Mouse (Mus musculus) kidney, postnatal 36 days (tissue): Measurements from ENCODE around the gene Echs1.

Experiments used
- DNase-seq, 2 experiments: peaks; one replicate each; pipeline ENCODE4 v3.0.0; 2021 to 2022; ENCODE audit warnings: mixed read lengths in 2 of 2

Echs1 gene

GRCm38 (mm10) chr7:140115583-140116328 is 520 bp downstream of the Echs1 start, which contains the start of gene Paox:
Gene Paox (plus strand): TSS chr7:140115799.
- DNase-seq = peak; percentile 74 to 87

- no peak for DNase-seq
Measured at GRCm38 (mm10) chr7:140111943-140112342, 4.3 kb downstream of the Echs1 start.

GRCm38 (mm10) chr7:140104009-140104408 is 12.3 kb downstream of the Echs1 start:
- no peak for DNase-seq

- peak; percentile 93 to 94 for DNase-seq
Measured at GRCm38 (mm10) chr7:140101993-140102860, 14.0 kb downstream of the Echs1 start, which contains the start of gene Fuom. Gene Fuom (minus strand): TSS chr7:140102441.

- DNase-seq = no peak
Measured at GRCm38 (mm10) chr7:140101498-140101897, 14.8 kb downstream of the Echs1 start.

GRCm38 (mm10) chr7:140098466-140098865 is 17.8 kb downstream of the Echs1 start:
- no peak for DNase-seq

GRCm38 (mm10) chr7:140096055-140096454 is 20.2 kb downstream of the Echs1 start:
- DNase-seq = no peak

- DNase-seq = peak; percentile 91 to 93
Measured at GRCm38 (mm10) chr7:140095556-140095955, 20.7 kb downstream of the Echs1 start.

GRCm38 (mm10) chr7:140094954-140095353 is 21.3 kb downstream of the Echs1 start:
- peak in 1 of 2 experiments; percentile 21 for DNase-seq

GRCm38 (mm10) chr7:140092924-140093528 is 23.2 kb downstream of the Echs1 start, which contains the start of gene Prap1:
Gene Prap1 (plus strand): TSS chr7:140093395.
- no peak for DNase-seq

- DNase-seq = no peak
Measured at GRCm38 (mm10) chr7:140090601-140091000, 25.7 kb downstream of the Echs1 start.

GRCm38 (mm10) chr7:140082242-140082678 is 34.0 kb downstream of the Echs1 start, which contains the start of gene Caly:
Gene Caly (minus strand): TSS chr7:140082548.
- DNase-seq = peak in 1 of 2 experiments; percentile 42

- no peak for DNase-seq
Measured at GRCm38 (mm10) chr7:140081408-140082241, 34.7 kb downstream of the Echs1 start.

GRCm38 (mm10) chr7:140080503-140081156 is 35.6 kb downstream of the Echs1 start:
- DNase-seq = peak; percentile 76

GRCm38 (mm10) chr7:140078711-140079110 is 37.6 kb downstream of the Echs1 start:
- peak; percentile 65 to 88 for DNase-seq

GRCm38 (mm10) chr7:140077698-140078097 is 38.6 kb downstream of the Echs1 start:
- no peak for DNase-seq

GRCm38 (mm10) chr7:140070042-140070711 is 46.1 kb downstream of the Echs1 start:
- peak in 1 of 2 experiments; percentile 34 for DNase-seq

- no peak for DNase-seq
Measured at GRCm38 (mm10) chr7:140067397-140067796, 48.9 kb downstream of the Echs1 start.

GRCm38 (mm10) chr7:140063092-140063491 is 53.2 kb downstream of the Echs1 start:
- DNase-seq = peak; percentile 54 to 88

GRCm38 (mm10) chr7:140062307-140062706 is 54.0 kb downstream of the Echs1 start:
- peak; percentile 16 to 57 for DNase-seq

GRCm38 (mm10) chr7:140061832-140062130 is 54.5 kb downstream of the Echs1 start:
- no peak for DNase-seq
